Mouse (Mus musculus) MN1 (cell line): ENCODE data around the gene Ppp2r3d.

ENCODE experiments used
- DNase-seq: peaks from one replicate; pipeline ENCODE4 v3.0.0-alpha.2; 2016; ENCODE audit warnings: low spot score

Ppp2r3d gene

GRCm38 (mm10) chr9:124411553-124411952 lies 65.1 kb downstream of the Ppp2r3d start:
- no peak for DNase-seq

GRCm38 (mm10) chr9:124408564-124408963 lies 68.1 kb downstream of the Ppp2r3d start:
- DNase-seq, result no peak
